Mouse (Mus musculus): ENCODE measurements at regions not wholly inside any gene's neighbourhood (a gene's known extent, or its start where the extent isn't known, plus 50 kb on each side); places are given as distances from the start of the nearest gene placed in this dataset.

DNA sequence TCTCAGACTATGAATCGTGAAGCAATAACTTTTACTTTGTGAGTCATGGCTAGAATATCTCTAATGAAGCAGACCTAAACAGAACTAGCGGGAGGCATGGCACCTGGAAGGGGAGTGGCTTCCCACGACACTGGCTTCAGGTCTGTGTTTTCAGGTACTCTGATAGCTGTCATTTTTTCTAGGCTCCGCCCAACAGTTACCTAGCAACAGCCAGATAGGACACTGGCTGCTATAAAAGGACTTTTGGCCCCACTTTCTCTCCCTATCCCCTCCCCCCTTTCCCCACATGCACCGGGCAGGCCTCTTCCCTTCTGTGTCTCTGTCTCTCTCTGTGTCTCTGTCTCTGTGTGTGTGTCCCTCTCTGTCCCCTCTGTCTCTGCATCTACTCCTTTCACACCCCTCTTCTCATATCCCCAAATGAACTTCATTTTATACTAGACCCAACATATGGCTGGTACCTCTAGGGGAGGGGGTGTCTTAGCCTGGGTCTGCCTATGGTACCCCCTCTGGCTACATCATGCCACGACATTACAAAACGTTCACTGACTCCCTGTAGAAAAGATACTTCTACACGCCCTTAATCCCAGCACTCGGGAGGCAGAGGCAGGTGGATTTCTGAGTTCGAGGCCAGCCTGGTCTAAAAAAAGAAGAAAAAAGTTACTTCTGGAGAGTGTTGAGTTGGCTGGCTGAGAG lies 132.3 kb downstream of the Pja2 start:
- no peaks in the 10 kb centered on the region for H3K27me3 ChIP-seq
- no peaks in the 10 kb centered on the region for H3K4me1 ChIP-seq
- no peak overlapping the region for H3K4me3 ChIP-seq (replicated peaks)
- 88% methylated on average over 10 of the region's 10 CpGs for WGBS
- no peaks in the 10 kb centered on the region for H3K9me3 ChIP-seq
- no peaks in the 10 kb centered on the region for H3K36me3 ChIP-seq (replicated peaks)
- ATAC-seq (ENCODE audit: low FRiP score) = no peak
- H3K4me2 ChIP-seq = no peak overlapping the region
- H3K9ac ChIP-seq = no peak overlapping the region
- no peak overlapping the region for H3K27ac ChIP-seq

DNA sequence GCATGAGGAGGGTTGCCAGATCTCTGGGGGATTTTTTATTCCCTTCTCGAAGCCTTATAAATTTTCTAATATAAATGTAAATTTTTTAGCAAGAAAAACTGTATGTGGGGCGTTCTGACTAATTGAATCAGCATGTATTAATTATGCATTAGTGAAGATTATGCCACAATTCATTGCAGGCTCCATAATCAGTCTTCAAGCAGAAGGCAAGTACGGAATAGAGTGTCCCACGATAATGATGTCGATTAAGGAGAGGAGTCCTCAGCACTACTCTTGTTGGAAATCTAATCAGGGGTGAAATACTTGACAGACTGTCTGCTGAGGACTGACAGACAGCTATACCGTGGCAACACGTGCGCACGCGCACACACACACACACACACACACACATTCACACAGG lies 135.3 kb downstream of the Pja2 start:
- H3K27ac ChIP-seq = no peak overlapping the region
- H3K4me2 ChIP-seq = no peak overlapping the region
- H3K36me3 ChIP-seq (replicated peaks) = no peaks in the 10 kb centered on the region
- ATAC-seq (ENCODE audit: low FRiP score) = 0 out of 2 replicates have a peak, but pooled peaks have one; percentile 11
- H3K9ac ChIP-seq = no peak overlapping the region
- no peaks in the 10 kb centered on the region for H3K27me3 ChIP-seq
- H3K4me3 ChIP-seq (replicated peaks) = no peak overlapping the region
- no peaks in the 10 kb centered on the region for H3K4me1 ChIP-seq
- WGBS = 86% methylated on average over 10 of the region's 10 CpGs
- H3K9me3 ChIP-seq = no peaks in the 10 kb centered on the region

DNA sequence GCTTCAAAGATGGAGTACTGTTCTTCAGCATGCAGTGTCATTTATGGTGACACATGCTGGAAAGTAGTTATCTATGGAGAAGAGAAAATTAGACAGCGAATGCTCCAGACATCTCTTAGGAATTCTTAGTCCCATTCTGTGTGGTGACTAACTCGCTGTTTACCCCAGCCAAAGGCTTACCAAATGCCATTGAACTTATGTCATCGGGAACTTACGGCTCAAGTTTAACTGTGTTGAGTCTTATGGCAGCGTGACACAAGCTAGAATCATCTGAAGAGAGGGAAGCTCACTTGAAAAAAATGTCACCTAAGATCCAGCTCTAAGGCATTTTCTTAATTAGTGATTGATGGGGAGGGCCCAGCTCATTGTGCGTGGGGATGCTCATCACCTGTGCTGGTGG lies 138.7 kb downstream of the Pja2 start:
- Histone ChIP-seq H3K9ac (no peak overlapping the region), H3K27me3 (no peaks in the 10 kb centered on the region), H3K4me2 (no peak overlapping the region), H3K36me3 (replicated peaks) (no peaks in the 10 kb centered on the region), H3K9me3 (no peaks in the 10 kb centered on the region), H3K27ac (no peak overlapping the region), H3K4me1 (no peaks in the 10 kb centered on the region), H3K4me3 (replicated peaks) (no peak overlapping the region)
- ATAC-seq (ENCODE audit: low FRiP score) = no peak
- 93% methylated on average over 6 of the region's 6 CpGs for WGBS
